Mouse (Mus musculus) limb, embryonic 13.5 days (tissue): ENCODE measurements around the gene Ptprn2. TPM values are rescaled to one million over a fixed set of nuclear protein-coding genes. Genes with fewer than 3 reads are reported as not detected.

Source experiments
- ATAC-seq: fragments of 200-750 bp; cut with Nextera tagmentation; 2 replicates; pipeline ENCODE4 v1.8.0; 2017; ENCODE audit warnings: low read depth, moderate number of reproducible peaks, moderate TSS enrichment; ENCODE audit not compliant: low FRiP score
- H3K27ac ChIP-seq: fragments of 300-500 bp; sonication (generic); 2 replicates; pipeline ENCODE4 v1.5.1; 2015; ENCODE audit warnings: inconsistent platforms, mild to moderate bottlenecking, moderate library complexity
- H3K27me3 ChIP-seq: fragments of 300-500 bp; sonication (generic); 2 replicates; pipeline ENCODE4 v1.6.1; 2015; ENCODE audit warnings: mild to moderate bottlenecking, inconsistent platforms
- H3K36me3 ChIP-seq: fragments of 300-500 bp; sonication (generic); 2 replicates; pipeline ENCODE4 v1.6.1; 2015; ENCODE audit warnings: inconsistent platforms, mild to moderate bottlenecking, moderate library complexity
- H3K4me1 ChIP-seq: fragments of 300-500 bp; sonication (generic); 2 replicates; pipeline ENCODE4 v1.6.1; 2015; ENCODE audit warnings: inconsistent platforms
- H3K4me2 ChIP-seq: fragments of 300-500 bp; sonication (generic); replicated peaks from 2 replicates; pipeline ENCODE4 v1.6.1; 2015; ENCODE audit warnings: inconsistent platforms, mild to moderate bottlenecking, moderate library complexity
- H3K4me3 ChIP-seq: fragments of 300-500 bp; sonication (generic); 2 replicates; pipeline ENCODE4 v1.5.1; 2015; ENCODE audit warnings: moderate library complexity, mild to moderate bottlenecking, inconsistent platforms
- H3K9ac ChIP-seq: fragments of 300-500 bp; sonication (generic); 2 replicates; pipeline ENCODE4 v1.6.1; 2015; ENCODE audit warnings: mild to moderate bottlenecking, inconsistent platforms
- H3K9me3 ChIP-seq: fragments of 300-500 bp; sonication (generic); 2 replicates; pipeline ENCODE4 v1.6.1; 2016; ENCODE audit warnings: inconsistent platforms
- WGBS: fragments of 180-500 bp; shearing (Covaris S2); methylation state at CpG from one replicate; pipeline ENCODE4 v1.1.7; 2015; 5-methylcytosine and 5-hydroxymethylcytosine counted together
- polyA plus RNA-seq: library from polyadenylated mRNA; unstranded; fragments of >200 nt; fragmentation: Nextera tagmentation; extraction: Ambion mirVana; gene quantifications from 2 replicates; pipeline ENCODE4 v1.2.1, GENCODE M21; 2015

Gene Ptprn2
- polyA plus RNA-seq, 1 experiment from 2014 or later: 0.19 TPM

- Histone ChIP-seq H3K27me3 (no peaks in the 10 kb centered on the region), H3K4me3 (no peak overlapping the region), H3K4me1 (peaks cover 3% of the 10 kb centered on the region; the same call in 1 of the 2 replicates), H3K9ac (no peak overlapping the region), H3K9me3 (no peaks in the 10 kb centered on the region), H3K36me3 (no peaks in the 10 kb centered on the region), H3K4me2 (no peak overlapping the region), H3K27ac (no peak overlapping the region)
- 93% methylated on average over 20 of the region's 20 CpGs for WGBS
- ATAC-seq: no peak
Observed at GRCm38 (mm10) chr12:116596993-116597392, 111.5 kb downstream of the Ptprn2 start.

- Histone ChIP-seq H3K4me1 (peaks cover 3% of the 10 kb centered on the region; the same call in 1 of the 2 replicates), H3K36me3 (no peaks in the 10 kb centered on the region), H3K27ac (no peak overlapping the region), H3K27me3 (no peaks in the 10 kb centered on the region), H3K4me2 (no peak overlapping the region), H3K4me3 (no peak overlapping the region), H3K9me3 (no peaks in the 10 kb centered on the region), H3K9ac (no peak overlapping the region)
- WGBS: 90% methylated on average over 5 of the region's 5 CpGs
- no peak for ATAC-seq
Observed at GRCm38 (mm10) chr12:116597670-116598069, 112.2 kb downstream of the Ptprn2 start.

- no peak for ATAC-seq
- H3K9ac ChIP-seq: no peak overlapping the region
- no peaks in the 10 kb centered on the region for H3K36me3 ChIP-seq
- peaks cover 3% of the 10 kb centered on the region; the same call in 1 of the 2 replicates for H3K4me1 ChIP-seq
- no peak overlapping the region for H3K27ac ChIP-seq
- no peak overlapping the region for H3K4me3 ChIP-seq
- no peaks in the 10 kb centered on the region for H3K27me3 ChIP-seq
- H3K9me3 ChIP-seq: no peaks in the 10 kb centered on the region
- H3K4me2 ChIP-seq: no peak overlapping the region
- WGBS: 74% methylated on average over 8 of the region's 8 CpGs
Observed at GRCm38 (mm10) chr12:116598123-116599005, 112.8 kb downstream of the Ptprn2 start.

GRCm38 (mm10) chr12:116599537-116599936 lies 114.0 kb downstream of the Ptprn2 start:
- Histone ChIP-seq H3K27me3 (no peaks in the 10 kb centered on the region), H3K9ac (no peak overlapping the region), H3K9me3 (no peaks in the 10 kb centered on the region), H3K4me1 (0 out of 2 replicates have a peak, but pooled peaks cover 3% of the 10 kb centered on the region), H3K36me3 (no peaks in the 10 kb centered on the region), H3K4me2 (no peak overlapping the region), H3K4me3 (no peak overlapping the region), H3K27ac (no peak overlapping the region)
- no peak; the same call in 1 of the 2 replicates for ATAC-seq
- WGBS: 77% methylated on average over 1 of the region's 1 CpGs

- 80% methylated on average over 6 of the region's 6 CpGs for WGBS
Observed at GRCm38 (mm10) chr12:116600054-116600453, 114.5 kb downstream of the Ptprn2 start.

GRCm38 (mm10) chr12:116601395-116601794 lies 115.9 kb downstream of the Ptprn2 start:
- no peaks in the 10 kb centered on the region for H3K9me3 ChIP-seq
- H3K36me3 ChIP-seq: no peaks in the 10 kb centered on the region
- H3K4me3 ChIP-seq: no peak overlapping the region
- no peak for ATAC-seq
- no peak overlapping the region for H3K9ac ChIP-seq
- no peak overlapping the region for H3K4me2 ChIP-seq
- no peak overlapping the region for H3K27ac ChIP-seq
- no peaks in the 10 kb centered on the region for H3K27me3 ChIP-seq
- 0 out of 2 replicates have a peak, but pooled peaks cover 5% of the 10 kb centered on the region for H3K4me1 ChIP-seq
- 87% methylated on average over 3 of the region's 3 CpGs for WGBS

More at GRCm38 (mm10) chr12:116600054-116600453, 114.5 kb downstream of the Ptprn2 start:
- Histone ChIP-seq H3K4me1 (0 out of 2 replicates have a peak, but pooled peaks cover 3% of the 10 kb centered on the region), H3K27me3 (no peaks in the 10 kb centered on the region), H3K4me3 (no peak overlapping the region), H3K36me3 (no peaks in the 10 kb centered on the region), H3K4me2 (no peak overlapping the region), H3K9me3 (no peaks in the 10 kb centered on the region), H3K27ac (no peak overlapping the region), H3K9ac (no peak overlapping the region)
- no peak for ATAC-seq

- no peak for ATAC-seq
- Histone ChIP-seq H3K36me3 (no peaks in the 10 kb centered on the region), H3K4me2 (no peak overlapping the region), H3K9me3 (no peaks in the 10 kb centered on the region), H3K9ac (no peak overlapping the region), H3K27ac (no peak overlapping the region), H3K27me3 (no peaks in the 10 kb centered on the region), H3K4me1 (0 out of 2 replicates have a peak, but pooled peaks cover 6% of the 10 kb centered on the region), H3K4me3 (no peak overlapping the region)
- 78% methylated on average over 5 of the region's 5 CpGs for WGBS
Observed at GRCm38 (mm10) chr12:116601921-116602320, 116.4 kb downstream of the Ptprn2 start.

- H3K9me3 ChIP-seq: no peaks in the 10 kb centered on the region
- no peak overlapping the region for H3K4me3 ChIP-seq
- H3K27me3 ChIP-seq: no peaks in the 10 kb centered on the region
- H3K4me1 ChIP-seq: 0 out of 2 replicates have a peak, but pooled peaks cover 3% of the 10 kb centered on the region
- no peak overlapping the region for H3K27ac ChIP-seq
- no peak overlapping the region for H3K9ac ChIP-seq
- WGBS: 70% methylated on average over 6 of the region's 6 CpGs
- H3K36me3 ChIP-seq: no peaks in the 10 kb centered on the region
- H3K4me2 ChIP-seq: no peak overlapping the region
- no peak for ATAC-seq
Observed at GRCm38 (mm10) chr12:116608598-116608997, 123.1 kb downstream of the Ptprn2 start.

GRCm38 (mm10) chr12:116619868-116620267 lies 134.3 kb downstream of the Ptprn2 start:
- 43% methylated on average over 5 of the region's 5 CpGs for WGBS
- no peak overlapping the region for H3K27ac ChIP-seq

GRCm38 (mm10) chr12:116620299-116620698 lies 134.8 kb downstream of the Ptprn2 start:
- 75% methylated on average over 3 of the region's 3 CpGs for WGBS
- no peak overlapping the region for H3K9ac ChIP-seq
- no peak for ATAC-seq

More at GRCm38 (mm10) chr12:116619868-116620267, 134.3 kb downstream of the Ptprn2 start:
- H3K4me2 ChIP-seq: no peak overlapping the region
- peaks cover 4% of the 10 kb centered on the region for H3K27me3 ChIP-seq
- no peak overlapping the region for H3K9ac ChIP-seq
- no peaks in the 10 kb centered on the region for H3K36me3 ChIP-seq
- H3K9me3 ChIP-seq: no peaks in the 10 kb centered on the region
- ATAC-seq: no peak; the same call in 1 of the 2 replicates
- no peak overlapping the region for H3K4me3 ChIP-seq
- no peaks in the 10 kb centered on the region for H3K4me1 ChIP-seq

GRCm38 (mm10) chr12:116621325-116622040 lies 136.0 kb downstream of the Ptprn2 start:
- Histone ChIP-seq H3K4me1 (no peaks in the 10 kb centered on the region), H3K4me2 (no peak overlapping the region), H3K36me3 (no peaks in the 10 kb centered on the region), H3K9ac (no peak overlapping the region), H3K4me3 (no peak overlapping the region), H3K9me3 (no peaks in the 10 kb centered on the region), H3K27me3 (peaks cover 4% of the 10 kb centered on the region), H3K27ac (no peak overlapping the region)
- WGBS: 76% methylated on average over 10 of the region's 10 CpGs
- ATAC-seq: no peak

More at GRCm38 (mm10) chr12:116620299-116620698, 134.8 kb downstream of the Ptprn2 start:
- Histone ChIP-seq H3K4me1 (no peaks in the 10 kb centered on the region), H3K4me2 (no peak overlapping the region), H3K27me3 (peaks cover 4% of the 10 kb centered on the region), H3K27ac (no peak overlapping the region), H3K4me3 (no peak overlapping the region), H3K9me3 (no peaks in the 10 kb centered on the region), H3K36me3 (no peaks in the 10 kb centered on the region)
